Mouse (Mus musculus) pancreas, adult 10 weeks (tissue): ENCODE data around the gene Gm4141. TPM values are rescaled to one million over a fixed set of nuclear protein-coding genes. Genes with fewer than 3 reads are reported as not detected.

Experiments
- polyA plus RNA-seq: library from polyadenylated mRNA; stranded (reverse); fragments of 350-450 nt; fragmentation: Illumina TruSeq; extraction: RNeasy Lipid Tissue Mini Kit (QIAGEN cat#74804); gene quantifications from one replicate; pipeline ENCODE4 v1.2.3, GENCODE M21; 2015; ENCODE audit warnings: low read depth, low replicate concordance; ENCODE audit not compliant: insufficient read depth

The Gm4141 gene
- not detected for polyA plus RNA-seq

DNA sequence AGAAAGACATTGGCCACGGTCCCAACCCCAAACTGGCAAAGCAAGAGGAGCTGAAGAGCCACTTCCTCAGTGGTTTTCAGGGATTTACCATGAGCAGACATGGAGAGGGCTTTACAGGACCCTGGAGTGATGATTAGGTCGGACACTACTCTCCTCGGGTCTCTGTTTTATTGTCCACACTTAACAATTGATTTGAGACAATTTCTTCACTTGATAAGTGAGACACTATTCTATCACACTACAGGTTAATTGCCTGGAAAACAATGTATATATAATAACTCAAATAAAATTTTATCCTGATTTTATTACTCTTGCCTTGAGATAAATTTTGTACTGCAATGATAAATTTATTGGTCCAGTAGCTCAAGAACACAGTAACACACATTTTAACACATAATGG, at the start of gene Gm4141:
Gm4141 (minus strand) TSS at position 101 of the 400 bp plus-strand sequence.

DNA sequence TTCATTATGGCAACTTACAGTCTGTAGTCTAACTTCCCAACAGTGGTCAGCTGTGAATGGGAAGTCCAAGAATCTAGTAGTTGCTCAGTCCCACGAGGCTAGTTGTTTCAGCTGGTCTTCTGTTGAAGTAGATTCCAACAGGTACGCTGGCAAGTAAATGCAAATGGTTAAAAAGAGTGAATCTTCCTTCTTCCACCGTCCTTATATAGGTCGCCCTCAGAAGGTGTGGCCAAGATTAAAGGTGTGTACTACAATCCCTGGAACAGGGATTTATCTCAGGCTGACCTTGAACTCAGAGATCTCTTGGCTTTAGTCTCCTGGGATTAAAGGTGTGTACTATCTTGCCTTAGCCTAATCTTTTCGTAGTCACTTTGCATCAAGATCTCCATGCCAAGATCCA, 22.9 kb upstream of the Gm4141 start, which contains the start of gene Gm4513:
Gm4513 (minus strand) TSS at position 101 of the 400 bp plus-strand sequence.

DNA sequence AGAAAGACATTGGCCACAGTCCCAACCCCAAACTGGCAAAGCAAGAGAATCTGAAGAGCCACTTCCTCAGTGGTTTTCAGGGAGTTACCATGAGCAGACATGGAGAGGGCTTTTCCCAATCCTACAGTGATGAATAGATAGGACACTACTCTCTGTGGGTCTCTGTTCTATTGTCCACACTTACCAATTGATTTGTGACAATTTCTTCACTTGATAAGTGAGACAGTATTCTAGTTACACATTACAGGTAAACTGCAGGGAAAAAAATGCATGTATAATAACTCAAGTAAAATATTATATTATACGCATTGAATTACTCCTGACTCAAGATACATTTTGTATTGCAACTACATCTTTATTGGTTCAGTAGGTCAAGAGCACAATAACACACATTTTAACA, 30.4 kb downstream of the Gm4141 start, which contains the start of gene Gm5726:
Gm5726 (minus strand) TSS at position 101 of the 400 bp plus-strand sequence.

DNA sequence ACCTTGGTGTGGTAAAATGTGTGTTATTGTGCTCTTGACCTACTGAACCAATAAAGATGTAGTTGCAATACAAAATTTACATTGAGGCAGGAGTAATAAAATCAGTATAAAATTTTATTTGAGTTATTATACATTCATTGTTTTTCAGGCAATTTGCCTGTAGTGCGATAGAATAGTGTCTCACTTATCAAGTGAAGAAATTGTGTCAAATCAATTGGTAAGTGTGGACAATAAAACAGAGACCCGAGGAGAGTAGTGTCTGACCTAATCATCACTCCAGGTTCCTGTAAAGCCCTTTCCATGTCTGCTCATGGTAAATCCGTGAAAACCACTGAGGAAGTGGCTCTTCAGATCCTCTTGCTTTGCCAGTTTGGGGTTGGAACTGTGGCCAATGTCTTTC, 42.5 kb downstream of the Gm4141 start, which contains the start of gene Vmn1r104:
Vmn1r104 (plus strand) TSS at position 301 of the 400 bp plus-strand sequence.

Other genes with a start within 250 kb of the Gm4141 start
- gene Gm4133, start 242.2 kb downstream of the Gm4141 start, polyA plus RNA-seq = not detected
- gene Gm5728, start 200.8 kb downstream of the Gm4141 start, polyA plus RNA-seq = not detected
- gene Vmn1r100, start 158.3 kb downstream of the Gm4141 start, polyA plus RNA-seq = not detected
- not detected for gene Vmn1r101, start 133.6 kb downstream of the Gm4141 start, polyA plus RNA-seq
- gene Gm10670, start 101.3 kb downstream of the Gm4141 start, polyA plus RNA-seq = not detected
- not detected for gene Vmn1r103, start 65.7 kb downstream of the Gm4141 start, polyA plus RNA-seq
- gene Vmn1r104, start 42.4 kb downstream of the Gm4141 start, polyA plus RNA-seq = not detected
- gene Gm5726, start 30.5 kb downstream of the Gm4141 start, polyA plus RNA-seq = not detected
- gene Gm4513, start 22.8 kb upstream of the Gm4141 start, polyA plus RNA-seq = not detected
- gene Vmn1r107, start 92.7 kb upstream of the Gm4141 start, polyA plus RNA-seq = not detected
- gene Vmn1r111, start 127.0 kb upstream of the Gm4141 start, polyA plus RNA-seq = not detected
- gene Gm10668, start 154.4 kb upstream of the Gm4141 start, polyA plus RNA-seq = not detected
- not detected for gene Vmn1r112, start 194.9 kb upstream of the Gm4141 start, polyA plus RNA-seq
- gene Vmn1r113, start 211.0 kb upstream of the Gm4141 start, polyA plus RNA-seq = not detected
- gene Vmn1r114, start 235.9 kb upstream of the Gm4141 start, polyA plus RNA-seq = not detected